ENCODE assay signal across 19 mouse cellular contexts in the genomic region with DNA sequence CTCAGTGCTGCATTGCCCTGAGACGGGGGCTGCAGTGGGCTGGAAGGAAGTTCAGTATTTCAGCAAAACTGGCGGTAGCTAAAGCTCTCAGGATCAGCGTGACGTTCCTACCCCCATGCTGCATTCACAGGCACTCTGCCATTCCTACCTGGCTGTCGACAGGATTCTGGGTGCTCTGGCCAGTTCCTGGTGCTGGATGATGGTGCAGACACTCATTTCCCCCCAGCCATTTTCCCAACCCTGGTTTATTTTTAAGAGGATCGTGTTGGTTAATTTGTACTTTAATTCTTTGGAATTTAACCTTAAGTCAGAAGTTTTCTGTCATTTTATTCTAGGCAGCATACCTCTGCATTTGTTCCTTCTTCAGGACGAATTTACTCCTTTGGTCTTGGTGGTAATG. TPM values are rescaled to one million over a fixed set of nuclear protein-coding genes. Genes with fewer than 3 reads are reported as not detected.
A peak's percentile ranks its signal among the peaks of the same experiment; 100 is the strongest.
DNase-seq lines count a peak whose midpoint lies in the region; ATAC-seq lines count a peak whose summit lies in the region.
"Had no signal": no experiment of that assay in that cellular context is flagged by ENCODE, and none has a peak within 500 bp of the region (broad histone marks: within the 10 kb centered on the region; RNA-seq: fewer than 3 reads in every experiment).

No protein-coding gene starts in this region.

- no peaks in the 10 kb centered on the region for H3K27me3 ChIP-seq in kidney, embryonic 15.5 days
- H3K27me3 ChIP-seq in liver, embryonic 11.5 days (replicated peaks; ENCODE audit: control insufficient read depth, insufficient read depth, low read length) = no peaks in the 10 kb centered on the region
- no peaks in the 10 kb centered on the region for H3K27me3 ChIP-seq in liver, embryonic 15.5 days
- H3K27me3 ChIP-seq in forebrain, embryonic 15.5 days = no peaks in the 10 kb centered on the region
- no peaks in the 10 kb centered on the region for H3K27me3 ChIP-seq in hindbrain, embryonic 12.5 days
- H3K27me3 ChIP-seq: embryonic facial prominence, embryonic 13.5 days; forebrain, embryonic 12.5 days; heart, embryonic 12.5 days had no signal

- H3K4me2 ChIP-seq in kidney, embryonic 15.5 days = no peak overlapping the region
- no peak overlapping the region for H3K4me2 ChIP-seq in liver, embryonic 11.5 days
- H3K4me2 ChIP-seq in liver, embryonic 15.5 days = no peak overlapping the region
- H3K4me2 ChIP-seq in forebrain, embryonic 15.5 days (replicated peaks) = no peak overlapping the region
- no peak overlapping the region for H3K4me2 ChIP-seq in hindbrain, embryonic 12.5 days (replicated peaks)
- H3K4me2 ChIP-seq: embryonic facial prominence, embryonic 13.5 days; forebrain, embryonic 12.5 days; heart, embryonic 12.5 days had no signal

- no peak overlapping the region for H3K9ac ChIP-seq in kidney, embryonic 15.5 days
- no peak overlapping the region for H3K9ac ChIP-seq in liver, embryonic 11.5 days (ENCODE audit: low read depth, low read length)
- no peak overlapping the region for H3K9ac ChIP-seq in liver, embryonic 15.5 days
- H3K9ac ChIP-seq in forebrain, embryonic 15.5 days (replicated peaks) = no peak overlapping the region
- H3K9ac ChIP-seq in hindbrain, embryonic 12.5 days = no peak overlapping the region
- H3K9ac ChIP-seq: embryonic facial prominence, embryonic 13.5 days; forebrain, embryonic 12.5 days; forebrain, postnatal 0 days; heart, embryonic 12.5 days had no signal

- H3K36me3 ChIP-seq in kidney, embryonic 15.5 days = peaks cover 73% of the 10 kb centered on the region
- peaks cover 27% of the 10 kb centered on the region; the same call in 1 of the 2 replicates for H3K36me3 ChIP-seq in liver, embryonic 11.5 days (ENCODE audit: control insufficient read depth, insufficient read depth, low read length)
- H3K36me3 ChIP-seq in liver, embryonic 15.5 days (replicated peaks) = peaks cover 74% of the 10 kb centered on the region
- peaks cover 59% of the 10 kb centered on the region for H3K36me3 ChIP-seq in forebrain, embryonic 15.5 days
- peaks cover 57% of the 10 kb centered on the region for H3K36me3 ChIP-seq in hindbrain, embryonic 12.5 days

- WGBS in kidney, embryonic 15.5 days = 86% methylated on average over 7 of the region's 7 CpGs
- WGBS in liver, embryonic 11.5 days = 85% methylated on average over 7 of the region's 7 CpGs
- 81% methylated on average over 7 of the region's 7 CpGs for WGBS in liver, embryonic 15.5 days (ENCODE audit: insufficient replicate concordance)
- WGBS in forebrain, embryonic 15.5 days = 90% methylated on average over 7 of the region's 7 CpGs
- 91% methylated on average over 7 of the region's 7 CpGs for WGBS in hindbrain, embryonic 12.5 days

- no peak overlapping the region for H3K4me3 ChIP-seq in kidney, embryonic 15.5 days (replicated peaks)
- no peak overlapping the region for H3K4me3 ChIP-seq in liver, embryonic 11.5 days (ENCODE audit: low read depth, low read length)
- no peak overlapping the region for H3K4me3 ChIP-seq in liver, embryonic 15.5 days (replicated peaks)
- no peak overlapping the region for H3K4me3 ChIP-seq in forebrain, embryonic 15.5 days
- no peak overlapping the region for H3K4me3 ChIP-seq in hindbrain, embryonic 12.5 days
- H3K4me3 ChIP-seq: embryonic facial prominence, embryonic 13.5 days; forebrain, embryonic 12.5 days; heart, adult 2 months; heart, embryonic 12.5 days; hindbrain, embryonic 10.5 days had no signal

- H3K4me1 ChIP-seq in kidney, embryonic 15.5 days = no peaks in the 10 kb centered on the region
- peaks cover 21% of the 10 kb centered on the region for H3K4me1 ChIP-seq in liver, embryonic 11.5 days (replicated peaks; ENCODE audit: control insufficient read depth, insufficient read depth, low read length)
- H3K4me1 ChIP-seq in liver, embryonic 15.5 days (replicated peaks) = peaks cover 33% of the 10 kb centered on the region
- no peaks in the 10 kb centered on the region for H3K4me1 ChIP-seq in forebrain, embryonic 15.5 days
- H3K4me1 ChIP-seq in hindbrain, embryonic 12.5 days = no peaks in the 10 kb centered on the region
- H3K4me1 ChIP-seq: embryonic facial prominence, embryonic 13.5 days; forebrain, embryonic 12.5 days; heart, embryonic 12.5 days; hindbrain, embryonic 10.5 days had no signal

- H3K27ac ChIP-seq in kidney, embryonic 15.5 days = no peak overlapping the region
- peak overlapping the region; percentile 19; the same call in 1 of the 2 replicates for H3K27ac ChIP-seq in liver, embryonic 11.5 days (ENCODE audit: low read depth, low read length)
- peak overlapping the region; percentile 48; the same call in 1 of the 2 replicates for H3K27ac ChIP-seq in liver, embryonic 15.5 days (replicated peaks)
- no peak overlapping the region for H3K27ac ChIP-seq in forebrain, embryonic 15.5 days (replicated peaks)
- no peak overlapping the region for H3K27ac ChIP-seq in hindbrain, embryonic 12.5 days
- H3K27ac ChIP-seq: embryonic facial prominence, embryonic 13.5 days; forebrain, embryonic 12.5 days; heart, adult 2 months; hindbrain, embryonic 10.5 days had no signal

- no peaks in the 10 kb centered on the region for H3K9me3 ChIP-seq in kidney, embryonic 15.5 days (replicated peaks)
- no peaks in the 10 kb centered on the region for H3K9me3 ChIP-seq in liver, embryonic 11.5 days (ENCODE audit: control insufficient read depth, low read length)
- H3K9me3 ChIP-seq in liver, embryonic 15.5 days (replicated peaks) = no peaks in the 10 kb centered on the region
- H3K9me3 ChIP-seq in forebrain, embryonic 15.5 days = no peaks in the 10 kb centered on the region
- no peaks in the 10 kb centered on the region for H3K9me3 ChIP-seq in hindbrain, embryonic 12.5 days (replicated peaks)
- H3K9me3 ChIP-seq: embryonic facial prominence, embryonic 13.5 days; forebrain, embryonic 12.5 days; heart, embryonic 12.5 days; hindbrain, embryonic 10.5 days had no signal

- DNase-seq in kidney, adult 18-20 months = peak; percentile 21
- no peak for DNase-seq in liver, embryonic 11.5 days (ENCODE audit: low spot score)
- DNase-seq in liver = no peak
- peak; percentile 17 to 50 for DNase-seq in kidney, postnatal 25 days
- DNase-seq: adrenal gland, postnatal 10 days; cerebellum, adult 18-20 months; cerebellum, adult 9-11 months; cerebellum, postnatal 36 days; forebrain, postnatal 0 days; gastrocnemius, postnatal 14 days; heart, adult 2 months had no signal

- no peak for ATAC-seq in kidney, embryonic 15.5 days (replicated peaks; ENCODE audit: low FRiP score)
- no peak for ATAC-seq in liver, embryonic 11.5 days (replicated peaks; ENCODE audit: low FRiP score)
- ATAC-seq in liver, embryonic 15.5 days (ENCODE audit: insufficient read depth) = no peak
- no peak for ATAC-seq in forebrain, embryonic 15.5 days (replicated peaks)
- no peak for ATAC-seq in hindbrain, embryonic 12.5 days (ENCODE audit: low FRiP score)
- ATAC-seq: forebrain, postnatal 0 days had no signal

RNA-seq across cellular contexts. Expression of a gene that starts 39.2 kb away (rescaled TPM):
- polyA plus RNA-seq in kidney, embryonic 15.5 days (2015; fragmentation: Nextera tagmentation; extraction: Ambion mirVana) = 38.4 and 40.2 TPM in 2 replicates
- 46.1 and 48.8 TPM in 2 replicates for polyA plus RNA-seq in liver, embryonic 11.5 days (2014; fragmentation: Nextera tagmentation; extraction: Ambion mirVana)
- polyA plus RNA-seq in liver, embryonic 15.5 days (2015; fragmentation: Nextera tagmentation; extraction: Ambion mirVana) = 26.8 and 31.3 TPM in 2 replicates
- polyA plus RNA-seq in forebrain, embryonic 15.5 days (2015; fragmentation: Nextera tagmentation; extraction: Ambion mirVana) = 32.8 and 35.4 TPM in 2 replicates
- 40.9 and 47.1 TPM in 2 replicates for polyA plus RNA-seq in hindbrain, embryonic 12.5 days (2016; fragmentation: Nextera tagmentation; extraction: Ambion mirVana)

Comparison
In these comparisons a context has a peak if more than half of its experiments do, and no peak if none do; other contexts are left out.
1. DNase-seq: peak in kidney, adult 18-20 months (single experiment) and kidney, postnatal 25 days (2 of 2); none in liver, embryonic 11.5 days (single experiment) and liver (single experiment).
2. H3K27ac ChIP-seq: peak in liver, embryonic 11.5 days (single experiment) and liver, embryonic 15.5 days (single experiment); none in kidney, embryonic 15.5 days (single experiment), forebrain, embryonic 15.5 days (single experiment) and hindbrain, embryonic 12.5 days (single experiment).